Mouse (Mus musculus) T-cell, adult 2 months (primary cell): Measurements from ENCODE around the gene Klk1b26.
"Not testable (repeated sequence)": the region's sequence is repeated elsewhere in the genome, so short reads cannot be mapped to it uniquely, and the experiment has no call there.

Source experiments
- DNase-seq: peaks from one replicate; pipeline ENCODE4 v3.0.0; 2022; ENCODE audit warnings: low spot score

Gene Klk1b26

DNA sequence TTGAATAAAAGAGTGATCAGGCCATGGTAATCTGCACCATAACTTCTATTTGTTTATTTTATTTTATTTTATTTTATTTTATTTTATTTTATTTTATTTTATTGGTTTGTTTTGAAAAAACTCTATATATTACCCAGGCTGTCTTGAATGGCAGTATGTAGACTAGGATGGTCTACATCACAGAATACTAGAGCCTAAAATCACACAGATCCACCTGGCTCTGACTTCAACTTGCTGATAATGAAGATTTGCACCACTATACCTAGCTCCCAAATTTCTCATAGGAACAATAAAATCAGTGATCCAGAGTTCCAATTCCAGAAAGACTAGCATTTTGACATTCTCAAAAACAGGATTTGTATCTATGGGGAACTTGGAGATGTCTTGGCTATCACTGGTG is at the start of gene Klk1b26:
Gene Klk1b26 (plus strand): TSS at position 301 of the 400 bp plus-strand sequence.
- not testable (repeated sequence) for DNase-seq

- DNase-seq, result no peak
Measured at GRCm38 (mm10) chr7:43966451-43966850, 45.5 kb upstream of the Klk1b26 start, which contains the start of gene Klk1b1. Klk1b1 (plus strand) TSS chr7:43966751.

GRCm38 (mm10) chr7:43967058-43967457 is 44.9 kb upstream of the Klk1b26 start:
- no peak for DNase-seq

DNA sequence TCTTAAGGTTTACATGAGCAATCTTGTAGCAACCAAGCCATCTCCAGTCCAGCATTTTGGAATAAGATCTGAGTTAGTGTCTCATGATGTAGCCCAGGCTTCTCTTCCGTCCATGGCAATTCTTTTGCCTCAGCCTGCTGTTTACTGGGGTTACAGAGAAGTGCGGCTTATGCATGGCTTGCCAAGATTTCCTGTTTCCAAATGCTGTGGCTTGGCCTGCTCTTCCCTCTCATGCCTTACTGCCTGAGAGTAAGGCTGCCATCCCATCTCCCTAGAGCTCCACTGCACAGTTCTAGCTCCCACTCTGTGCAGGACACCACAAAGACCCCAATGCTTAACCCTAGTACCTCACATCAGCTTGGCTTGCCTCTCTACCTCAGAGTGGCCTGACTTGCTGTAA is 44.4 kb upstream of the Klk1b26 start:
- DNase-seq, result no peak

DNA sequence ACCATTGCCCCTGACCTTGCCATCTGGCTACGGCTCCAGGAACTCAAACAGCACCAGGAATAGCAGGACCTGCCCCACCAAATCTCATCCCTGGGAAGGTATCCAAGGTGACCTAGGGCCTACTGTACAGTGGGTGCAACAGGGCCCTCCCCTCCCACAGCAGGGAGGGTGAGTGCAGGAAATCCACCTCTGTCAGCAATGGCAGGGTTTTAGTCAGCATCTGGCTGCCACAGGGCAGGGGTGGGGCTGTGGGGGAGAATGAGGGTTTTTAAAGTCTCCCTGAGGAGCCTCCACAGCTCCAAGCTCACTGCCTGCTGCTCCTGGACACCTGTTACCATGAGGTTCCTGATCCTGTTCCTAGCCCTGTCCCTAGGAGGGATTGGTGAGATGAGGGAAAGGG is 36.2 kb upstream of the Klk1b26 start, which contains the start of gene Klk1b9:
Gene Klk1b9 (plus strand): TSS at position 301 of the 400 bp plus-strand sequence.
- not testable (repeated sequence) for DNase-seq

- no peak for DNase-seq
Measured at GRCm38 (mm10) chr7:43985657-43986056, 26.3 kb upstream of the Klk1b26 start.

- not testable (repeated sequence) for DNase-seq
Measured at GRCm38 (mm10) chr7:43994821-43995220, 17.1 kb upstream of the Klk1b26 start.

- DNase-seq, result not testable (repeated sequence)
Measured at GRCm38 (mm10) chr7:43995577-43995976, 16.4 kb upstream of the Klk1b26 start, which contains the start of gene Klk1b11. Klk1b11 (plus strand) TSS chr7:43995877.

- no peak for DNase-seq
Measured at GRCm38 (mm10) chr7:44004847-44005246, 7.1 kb upstream of the Klk1b26 start.

DNA sequence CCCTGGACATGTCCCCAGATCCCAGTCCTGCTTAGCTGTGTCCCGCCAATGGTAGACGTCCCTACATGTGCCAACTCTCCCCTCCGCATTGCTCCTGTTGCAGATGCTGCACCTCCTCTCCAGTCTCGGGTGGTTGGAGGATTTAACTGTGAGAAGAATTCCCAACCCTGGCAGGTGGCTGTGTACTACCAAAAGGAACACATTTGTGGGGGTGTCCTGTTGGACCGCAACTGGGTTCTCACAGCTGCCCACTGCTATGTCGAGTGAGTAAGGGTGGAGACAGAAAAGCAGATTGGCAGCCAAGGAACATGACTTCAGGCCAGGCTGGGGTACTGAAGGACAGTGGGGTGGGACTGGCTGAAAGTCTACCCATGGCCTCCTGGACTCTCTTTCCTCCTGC is 2.7 kb downstream of the Klk1b26 start:
- not testable (repeated sequence) for DNase-seq

- no peak for DNase-seq
Measured at GRCm38 (mm10) chr7:44015071-44015470, 3.1 kb downstream of the Klk1b26 start.

GRCm38 (mm10) chr7:44051990-44052389 is 40.0 kb downstream of the Klk1b26 start, which contains the start of gene Klk1b27:
Klk1b27 (plus strand) TSS chr7:44052290.
- not testable (repeated sequence) for DNase-seq
